In genomic region chr16:17405271-17405696, GRCm38 (mm10) we compare ENCODE assay signal across 8 mouse cellular contexts. TPM values are rescaled to one million over a fixed set of nuclear protein-coding genes. Genes with fewer than 3 reads are reported as not detected.
DNase-seq lines count a peak whose midpoint lies in the region; ATAC-seq lines count a peak whose summit lies in the region.

No protein-coding gene starts in this region.

- ATAC-seq in forebrain, embryonic 16.5 days: peak; percentile 82
- peak; percentile 50 for ATAC-seq in liver, embryonic 16.5 days (ENCODE audit: low read depth)
- ATAC-seq in neural tube, embryonic 15.5 days (ENCODE audit: low FRiP score): peak; percentile 84

- WGBS in forebrain, embryonic 16.5 days: 1% methylated on average over 22 of the region's 22 CpGs
- under 1% methylated on average over 22 of the region's 22 CpGs for whole genome bisulfite sequencing in liver, embryonic 16.5 days (ENCODE audit: insufficient replicate concordance)
- WGBS in neural tube, embryonic 15.5 days: under 1% methylated on average over 21 of the region's 22 CpGs

- peak overlapping the region; percentile 76 for H3K4me2 ChIP-seq in forebrain, embryonic 16.5 days (ENCODE audit: low read length)
- H3K4me2 ChIP-seq in liver, embryonic 16.5 days (ENCODE audit: low read depth, low read length): peak overlapping the region; percentile 72
- peak overlapping the region; percentile 72 for H3K4me2 ChIP-seq in neural tube, embryonic 15.5 days

- peak; percentile 26 for DNase-seq in MEL-GATA-1-ER (ENCODE audit: extremely low read depth, low read depth)
- DNase-seq in brain, adult 2 months (ENCODE audit: low read depth, low spot score): peak; percentile 91
- DNase-seq in heart, postnatal 36 days: peak; percentile 66 to 81
- DNase-seq in layer of hippocampus, adult 18-20 months (ENCODE audit: low spot score in 2 of 2): peak; percentile 87 to 88
- DNase-seq in yolk sac, embryonic 10.5 days (ENCODE audit: low spot score): no peak

- peak overlapping the region; percentile 69 for H3K9ac ChIP-seq in forebrain, embryonic 16.5 days (replicated peaks; ENCODE audit: low read depth, low read length)
- H3K9ac ChIP-seq in liver, embryonic 16.5 days (ENCODE audit: low read depth, low read length): peak overlapping the region; percentile 77
- H3K9ac ChIP-seq in neural tube, embryonic 15.5 days (replicated peaks): peak overlapping the region; percentile 81

- peaks cover 24% of the 10 kb centered on the region for H3K4me1 ChIP-seq in forebrain, embryonic 16.5 days (replicated peaks; ENCODE audit: control insufficient read depth, insufficient read depth, low read length)
- H3K4me1 ChIP-seq in liver, embryonic 16.5 days (ENCODE audit: control insufficient read depth, low read depth, low read length): peaks cover 24% of the 10 kb centered on the region
- peaks cover 55% of the 10 kb centered on the region for H3K4me1 ChIP-seq in neural tube, embryonic 15.5 days

- no peaks in the 10 kb centered on the region for H3K9me3 ChIP-seq in forebrain, embryonic 16.5 days (ENCODE audit: control insufficient read depth, low read length)
- H3K9me3 ChIP-seq in liver, embryonic 16.5 days (replicated peaks; ENCODE audit: control insufficient read depth, low read length): no peaks in the 10 kb centered on the region
- H3K9me3 ChIP-seq in neural tube, embryonic 15.5 days (replicated peaks): no peaks in the 10 kb centered on the region

- peak overlapping the region; percentile 90 for H3K4me3 ChIP-seq in forebrain, embryonic 16.5 days (replicated peaks; ENCODE audit: low read length)
- H3K4me3 ChIP-seq in liver, embryonic 16.5 days (ENCODE audit: low read depth, low read length): peak overlapping the region; percentile 74
- peak overlapping the region; percentile 91 for H3K4me3 ChIP-seq in neural tube, embryonic 15.5 days (replicated peaks)

- H3K36me3 ChIP-seq in forebrain, embryonic 16.5 days (ENCODE audit: control insufficient read depth, insufficient read depth): no peaks in the 10 kb centered on the region
- no peaks in the 10 kb centered on the region for H3K36me3 ChIP-seq in liver, embryonic 16.5 days (ENCODE audit: control insufficient read depth, insufficient read depth)
- H3K36me3 ChIP-seq in neural tube, embryonic 15.5 days: peaks cover 14% of the 10 kb centered on the region

- H3K27me3 ChIP-seq in forebrain, embryonic 16.5 days (replicated peaks; ENCODE audit: control insufficient read depth, insufficient read depth, low read length): no peaks in the 10 kb centered on the region
- no peaks in the 10 kb centered on the region for H3K27me3 ChIP-seq in liver, embryonic 16.5 days (ENCODE audit: control insufficient read depth, insufficient read depth, low read depth, low read length)
- H3K27me3 ChIP-seq in neural tube, embryonic 15.5 days (replicated peaks): no peaks in the 10 kb centered on the region

- H3K27ac ChIP-seq in forebrain, embryonic 16.5 days (ENCODE audit: low read length): peak overlapping the region; percentile 75
- peak overlapping the region; percentile 64 for H3K27ac ChIP-seq in liver, embryonic 16.5 days (ENCODE audit: low read length)
- H3K27ac ChIP-seq in neural tube, embryonic 15.5 days (replicated peaks): peak overlapping the region; percentile 90

- intact Hi-C loops in heart, postnatal 36 days (cut with DNase I): loop anchor here (2.0 to 10.0 kb wide), 4 partner anchors 46 to 200 kb away; partner anchors contain the start of genes Crkl, Lztr1, Rimbp3 and Thap7

RNA-seq across cellular contexts. Expression of gene Snap29, which starts 0.5 kb away (rescaled TPM):
- 25.4 and 31.8 TPM in 2 replicates for polyA plus RNA-seq in forebrain, embryonic 16.5 days (2015; fragmentation: Nextera tagmentation; extraction: Ambion mirVana)
- total RNA-seq in heart, postnatal 36 days (2021): 10 to 100 TPM; 16.7 to 17.3 TPM
- total RNA-seq in layer of hippocampus, adult 18-20 months (2021): 10 to 100 TPM; 23.1 to 24.2 TPM
- 8.7 and 10.1 TPM in 2 replicates for polyA plus RNA-seq in liver, embryonic 16.5 days (2015; fragmentation: Nextera tagmentation; extraction: Ambion mirVana)
- 23.3 and 24.0 TPM in 2 replicates for polyA plus RNA-seq in neural tube, embryonic 15.5 days (2015; fragmentation: Nextera tagmentation; extraction: Ambion mirVana)

RNA-seq across cellular contexts. Expression of gene Pi4ka, which starts 0.8 kb away (rescaled TPM):
- polyA plus RNA-seq in forebrain, embryonic 16.5 days (2015; fragmentation: Nextera tagmentation; extraction: Ambion mirVana): 67.4 and 70.4 TPM in 2 replicates
- 10 to 100 TPM; 57.2 to 58.4 TPM for total RNA-seq in heart, postnatal 36 days (2021)
- total RNA-seq in layer of hippocampus, adult 18-20 months (2021): 100 to 1,000 TPM; 285 to 292 TPM
- polyA plus RNA-seq in liver, embryonic 16.5 days (2015; fragmentation: Nextera tagmentation; extraction: Ambion mirVana): 13.5 and 15.2 TPM in 2 replicates
- 54.6 and 59.7 TPM in 2 replicates for polyA plus RNA-seq in neural tube, embryonic 15.5 days (2015; fragmentation: Nextera tagmentation; extraction: Ambion mirVana)

RNA-seq across cellular contexts. Expression of gene Crkl, which starts 46.5 kb away (rescaled TPM):
- 104 and 122 TPM in 2 replicates for polyA plus RNA-seq in forebrain, embryonic 16.5 days (2015; fragmentation: Nextera tagmentation; extraction: Ambion mirVana)
- total RNA-seq in heart, postnatal 36 days (2021): 10 to 100 TPM; 23.4 to 27.4 TPM
- total RNA-seq in layer of hippocampus, adult 18-20 months (2021): 10 to 100 TPM; 40.7 to 41.8 TPM
- 27.2 and 27.9 TPM in 2 replicates for polyA plus RNA-seq in liver, embryonic 16.5 days (2015; fragmentation: Nextera tagmentation; extraction: Ambion mirVana)
- polyA plus RNA-seq in neural tube, embryonic 15.5 days (2015; fragmentation: Nextera tagmentation; extraction: Ambion mirVana): 76.3 and 77.4 TPM in 2 replicates
